Mouse (Mus musculus): ENCODE results near the gene Swap70.
A peak's percentile ranks its signal among the peaks of the same experiment; 100 is the strongest.

Gene Swap70

GRCm38 (mm10) chr7:110279183-110279582 lies 57.7 kb downstream of the Swap70 start:
- no peak for DNase-seq

- DNase-seq: no peak
Observed at GRCm38 (mm10) chr7:110281435-110282256, 60.1 kb downstream of the Swap70 start.

GRCm38 (mm10) chr7:110282797-110283196 lies 61.3 kb downstream of the Swap70 start:
- DNase-seq: no peak

GRCm38 (mm10) chr7:110283484-110284275 lies 62.2 kb downstream of the Swap70 start:
- no peak for DNase-seq

GRCm38 (mm10) chr7:110285076-110285848 lies 63.8 kb downstream of the Swap70 start:
- DNase-seq: no peak

- DNase-seq: no peak
Observed at GRCm38 (mm10) chr7:110285849-110286151, 64.3 kb downstream of the Swap70 start.

GRCm38 (mm10) chr7:110286198-110286732 lies 64.8 kb downstream of the Swap70 start:
- no peak for DNase-seq

- DNase-seq: peak; percentile 88
Observed at GRCm38 (mm10) chr7:110286838-110287475, 65.4 kb downstream of the Swap70 start.

GRCm38 (mm10) chr7:110287476-110288071 lies 66.1 kb downstream of the Swap70 start:
- DNase-seq: no peak

- DNase-seq: peak; percentile 14
Observed at GRCm38 (mm10) chr7:110288191-110288604, 66.7 kb downstream of the Swap70 start.

- peak; percentile 61 for DNase-seq
Observed at GRCm38 (mm10) chr7:110288731-110289191, 67.2 kb downstream of the Swap70 start.

GRCm38 (mm10) chr7:110289647-110290046 lies 68.1 kb downstream of the Swap70 start:
- DNase-seq: no peak

GRCm38 (mm10) chr7:110296889-110297603 lies 75.5 kb downstream of the Swap70 start:
- no peak for DNase-seq

- no peak for DNase-seq
Observed at GRCm38 (mm10) chr7:110297611-110298010, 76.1 kb downstream of the Swap70 start.

- no peak for DNase-seq
Observed at GRCm38 (mm10) chr7:110298090-110298489, 76.6 kb downstream of the Swap70 start.

- DNase-seq: no peak
Observed at GRCm38 (mm10) chr7:110298739-110299410, 77.4 kb downstream of the Swap70 start.

GRCm38 (mm10) chr7:110302886-110303285 lies 81.4 kb downstream of the Swap70 start:
- DNase-seq: no peak

- DNase-seq: no peak
Observed at GRCm38 (mm10) chr7:110305486-110305885, 84.0 kb downstream of the Swap70 start.

GRCm38 (mm10) chr7:110306281-110306680 lies 84.8 kb downstream of the Swap70 start:
- DNase-seq: no peak

GRCm38 (mm10) chr7:110307741-110308140 lies 86.2 kb downstream of the Swap70 start:
- DNase-seq: no peak

- no peak for DNase-seq
Observed at GRCm38 (mm10) chr7:110309246-110309645, 87.7 kb downstream of the Swap70 start.
